Mouse (Mus musculus) lung, adult 2 months (tissue): ENCODE data around the gene Camta1. TPM values are rescaled to one million over a fixed set of nuclear protein-coding genes. Genes with fewer than 3 reads are reported as not detected.

Source experiments
- DNase-seq: peaks from one replicate; pipeline ENCODE4 v3.0.0; 2022
- H3K4me1 ChIP-seq: fragments of 200-500 bp; 2 replicates; pipeline ENCODE4 v1.6.1; 2011; ENCODE audit warnings: low read length; ENCODE audit not compliant: control insufficient read depth, insufficient read depth
- H3K4me3 ChIP-seq: fragments of 200-500 bp; replicated peaks from 2 replicates; pipeline ENCODE3; 2011; ENCODE audit warnings: low read depth, mild to moderate bottlenecking, control low read depth, low read length; ENCODE audit errors: extremely low read depth
- CTCF ChIP-seq: fragments of 200-500 bp; IDR thresholded peaks from 2 replicates; pipeline ENCODE4 v1.5.1; 2011; ENCODE audit warnings: mild to moderate bottlenecking, low read length, control low read depth; ENCODE audit not compliant: insufficient read depth
- POLR2A ChIP-seq: fragments of 200-500 bp; IDR thresholded peaks from 2 replicates; pipeline ENCODE4 v1.6.1; 2011; ENCODE audit warnings: low read depth, mild to moderate bottlenecking, control low read depth, low read length, borderline replicate concordance; ENCODE audit errors: extremely low read depth
- WGBS: fragments of 180-500 bp; shearing (Covaris S2); methylation state at CpG from one replicate; pipeline ENCODE4 v1.1.7; 2018; 5-methylcytosine and 5-hydroxymethylcytosine counted together
- polyA plus RNA-seq: library from polyadenylated mRNA; depleted of rRNA; stranded (reverse); fragments of >200 nt; gene quantifications from 2 replicates; pipeline ENCODE4 v1.2.3, GENCODE M21; 2012

Gene Camta1
- polyA plus RNA-seq, 1 experiment: 10.4 TPM

- DNase-seq: no peak
- no peak for TF ChIP-seq CTCF
- TF ChIP-seq POLR2A: no peak
These were observed 732.8 kb downstream of the Camta1 start for GRCm38 (mm10) chr4:151128641-151129541.

GRCm38 (mm10) chr4:151127636-151128548, 733.8 kb downstream of the Camta1 start:
- WGBS: 19% methylated on average over 10 of the region's 10 CpGs
- no peaks in the 10 kb centered on the region for H3K4me1 ChIP-seq
- TF ChIP-seq POLR2A (no peak), CTCF (no peak)
- DNase-seq: no peak
- no peak overlapping the region for H3K4me3 ChIP-seq

More at GRCm38 (mm10) chr4:151128641-151129541, 732.8 kb downstream of the Camta1 start:
- WGBS: 1% methylated on average over 69 of the region's 69 CpGs
- Histone ChIP-seq H3K4me1 (no peaks in the 10 kb centered on the region), H3K4me3 (no peak overlapping the region)

- no peak for TF ChIP-seq CTCF
- no peak for TF ChIP-seq POLR2A
- Histone ChIP-seq H3K4me3 (no peak overlapping the region), H3K4me1 (no peaks in the 10 kb centered on the region)
- 78% methylated on average over 3 of the region's 3 CpGs for WGBS
- no peak for DNase-seq
These were observed 742.8 kb downstream of the Camta1 start for GRCm38 (mm10) chr4:151118883-151119282.

- WGBS: 81% methylated on average over 7 of the region's 7 CpGs
- Histone ChIP-seq H3K4me1 (no peaks in the 10 kb centered on the region), H3K4me3 (no peak overlapping the region)
- no peak for DNase-seq
- TF ChIP-seq POLR2A: no peak
- no peak for TF ChIP-seq CTCF
These were observed 747.1 kb downstream of the Camta1 start for GRCm38 (mm10) chr4:151114574-151114973.

- TF ChIP-seq POLR2A: no peak
- TF ChIP-seq CTCF: no peak
- Histone ChIP-seq H3K4me3 (no peak overlapping the region), H3K4me1 (no peaks in the 10 kb centered on the region)
- no peak for DNase-seq
- 50% methylated on average over 8 of the region's 8 CpGs for WGBS
These were observed 750.5 kb downstream of the Camta1 start for GRCm38 (mm10) chr4:151111226-151111625.

GRCm38 (mm10) chr4:151108834-151109241, 752.8 kb downstream of the Camta1 start:
- no peak for TF ChIP-seq POLR2A
- no peak for TF ChIP-seq CTCF

GRCm38 (mm10) chr4:151108028-151108771, 753.5 kb downstream of the Camta1 start:
- TF ChIP-seq CTCF (no peak), POLR2A (no peak)
- Histone ChIP-seq H3K4me3 (peak overlapping the region; percentile 22), H3K4me1 (no peaks in the 10 kb centered on the region)
- peak; percentile 82 for DNase-seq
- under 1% methylated on average over 100 of the region's 101 CpGs for WGBS

More at GRCm38 (mm10) chr4:151108834-151109241, 752.8 kb downstream of the Camta1 start:
- DNase-seq: no peak
- Histone ChIP-seq H3K4me3 (peak overlapping the region; percentile 22), H3K4me1 (no peaks in the 10 kb centered on the region)
- 6% methylated on average over 16 of the region's 20 CpGs for WGBS

GRCm38 (mm10) chr4:151107131-151108001, 754.3 kb downstream of the Camta1 start:
- Histone ChIP-seq H3K4me1 (no peaks in the 10 kb centered on the region), H3K4me3 (peak overlapping the region; percentile 22)
- 3% methylated on average over 60 of the region's 60 CpGs for WGBS
- TF ChIP-seq CTCF (no peak), POLR2A (no peak)
- no peak for DNase-seq
